Mouse (Mus musculus) kidney, postnatal 4 days (tissue): ENCODE data around the gene Scarb2.

Experiments
- DNase-seq, 2 experiments: peaks; one replicate each; pipeline ENCODE4 v3.0.0; 2021; ENCODE audit warnings: mixed read lengths in 2 of 2

The Scarb2 gene

GRCm38 (mm10) chr5:92434070-92434469 is 72.6 kb downstream of the Scarb2 start:
- no peak for DNase-seq

DNA sequence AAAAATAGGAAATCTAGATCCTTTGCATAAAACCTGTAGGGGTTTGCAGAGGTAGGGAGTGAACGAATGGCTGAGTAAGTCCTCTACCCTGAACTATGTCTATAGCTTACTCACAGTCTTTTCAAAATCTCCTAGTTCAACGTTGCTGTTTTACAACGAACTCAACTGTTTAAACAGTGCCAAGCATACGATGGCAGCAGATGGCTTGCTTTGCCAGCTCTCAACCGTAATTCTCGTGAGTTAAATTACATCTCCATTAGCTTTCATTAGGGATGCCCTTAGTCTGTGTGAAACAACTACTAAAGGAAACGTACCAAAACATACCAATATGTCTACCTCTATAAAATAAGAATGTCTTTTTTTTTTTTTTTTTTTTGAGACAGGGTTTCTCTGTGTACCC is 75.0 kb downstream of the Scarb2 start:
- DNase-seq = no peak

- DNase-seq = no peak
These were observed 75.9 kb downstream of the Scarb2 start for GRCm38 (mm10) chr5:92430723-92431122.

- no peak for DNase-seq
These were observed 82.5 kb downstream of the Scarb2 start for GRCm38 (mm10) chr5:92424126-92424525.

- no peak for DNase-seq
These were observed 92.7 kb downstream of the Scarb2 start for GRCm38 (mm10) chr5:92413982-92414375.

- DNase-seq = no peak
These were observed 93.2 kb downstream of the Scarb2 start for GRCm38 (mm10) chr5:92413271-92413981.

DNA sequence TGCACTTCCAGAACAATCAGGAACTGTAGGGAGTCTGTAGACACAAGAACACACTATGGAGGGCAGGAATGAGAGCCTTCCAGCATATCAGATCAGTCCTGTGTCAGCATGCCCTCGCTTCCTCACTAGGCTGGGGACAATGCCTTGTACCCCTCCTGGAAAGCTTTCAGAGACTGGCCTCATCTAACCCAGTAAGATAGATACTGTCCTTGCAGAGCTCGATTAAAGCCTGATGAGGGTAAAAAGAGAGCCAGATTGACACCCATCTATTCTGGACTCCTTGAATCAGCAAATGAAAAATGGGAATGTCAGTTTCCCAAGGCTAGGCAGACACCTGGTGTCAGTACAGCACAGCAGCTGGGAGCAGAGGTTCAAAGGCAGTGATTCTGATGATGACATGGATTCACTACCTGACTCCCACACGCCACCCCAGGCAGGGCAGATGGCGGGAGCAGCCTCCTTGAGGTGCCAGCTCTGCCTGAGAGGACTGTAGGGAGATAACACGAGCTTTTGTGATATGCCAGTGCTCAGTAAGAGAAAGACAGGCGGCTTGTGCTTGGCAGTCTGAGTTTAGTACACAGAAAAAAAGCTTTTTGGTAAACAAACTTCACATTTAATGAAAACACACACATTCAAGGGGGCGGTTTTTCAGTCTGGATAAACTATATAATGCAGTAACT is 95.0 kb downstream of the Scarb2 start:
- no peak for DNase-seq

DNA sequence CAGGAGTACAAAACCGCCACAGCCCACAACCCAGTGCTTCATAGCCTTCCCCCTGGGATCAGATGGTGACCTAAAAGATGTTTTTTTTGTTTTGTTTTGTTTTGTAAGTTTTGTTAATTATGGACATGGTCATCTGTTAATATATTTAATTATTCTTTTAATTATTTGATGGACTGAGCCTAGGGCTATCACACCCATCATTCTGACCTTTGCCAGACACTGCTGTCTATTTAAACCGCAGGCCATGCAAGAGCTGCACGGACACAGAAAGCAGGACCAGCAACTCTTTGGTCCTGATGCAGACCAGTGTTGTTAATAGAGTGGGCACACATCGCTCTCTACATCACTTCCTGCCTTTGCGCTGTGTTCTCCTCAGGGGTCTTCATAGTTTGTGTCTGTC is 96.1 kb downstream of the Scarb2 start:
- DNase-seq = no peak

DNA sequence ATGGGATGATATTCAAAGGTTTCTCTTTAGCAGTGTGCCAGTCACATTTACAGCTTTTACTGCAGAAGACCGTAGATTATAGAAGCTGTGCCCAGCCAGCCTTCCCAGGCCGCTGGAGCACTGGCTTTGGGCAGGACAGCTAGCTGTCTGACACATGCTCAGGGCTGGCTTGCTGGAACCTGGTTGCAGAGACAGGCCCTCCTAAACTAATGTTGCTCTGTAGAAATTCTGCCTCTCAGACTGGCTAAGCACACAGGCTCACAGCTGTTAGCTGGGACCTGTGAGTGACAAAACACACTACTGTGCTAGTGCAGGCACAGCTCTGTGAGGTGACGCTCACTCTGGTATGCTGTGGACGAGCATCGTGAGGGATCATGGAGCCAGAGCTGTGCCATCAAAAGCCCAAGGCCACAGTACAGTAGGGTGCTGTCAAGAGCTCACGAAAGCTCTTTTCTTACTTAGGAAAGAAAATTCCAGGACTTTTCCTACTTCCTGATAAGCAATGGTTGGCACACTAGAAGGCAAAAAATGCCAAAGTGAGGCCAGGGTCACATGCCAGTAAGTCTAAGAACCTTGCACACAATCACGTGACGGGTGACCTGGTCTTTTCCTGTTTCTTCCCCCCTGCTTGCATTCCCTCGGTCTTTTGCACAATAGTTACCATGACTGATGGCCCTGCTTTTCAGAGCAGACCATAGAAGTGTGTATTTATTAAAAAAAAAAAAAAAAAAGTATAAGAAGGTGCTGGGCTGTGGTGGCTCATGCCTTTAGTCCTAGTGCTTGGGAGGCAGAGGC is 97.1 kb downstream of the Scarb2 start:
- no peak for DNase-seq

DNA sequence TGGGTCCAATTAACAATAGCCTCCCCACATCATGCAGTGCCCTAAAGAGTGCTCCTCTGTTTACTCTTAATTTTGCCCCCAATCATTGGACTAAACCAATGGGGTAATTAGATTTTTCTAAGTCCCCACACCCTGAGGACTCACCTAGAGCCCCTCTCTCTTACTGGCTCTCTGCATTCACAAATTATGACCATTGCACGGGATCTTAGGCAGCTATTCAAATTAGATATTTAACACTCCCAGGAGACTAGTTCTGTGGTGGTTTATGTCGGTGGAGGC is 102.3 kb downstream of the Scarb2 start:
- no peak for DNase-seq

- no peak for DNase-seq
These were observed 102.9 kb downstream of the Scarb2 start for GRCm38 (mm10) chr5:92403562-92404399.

DNA sequence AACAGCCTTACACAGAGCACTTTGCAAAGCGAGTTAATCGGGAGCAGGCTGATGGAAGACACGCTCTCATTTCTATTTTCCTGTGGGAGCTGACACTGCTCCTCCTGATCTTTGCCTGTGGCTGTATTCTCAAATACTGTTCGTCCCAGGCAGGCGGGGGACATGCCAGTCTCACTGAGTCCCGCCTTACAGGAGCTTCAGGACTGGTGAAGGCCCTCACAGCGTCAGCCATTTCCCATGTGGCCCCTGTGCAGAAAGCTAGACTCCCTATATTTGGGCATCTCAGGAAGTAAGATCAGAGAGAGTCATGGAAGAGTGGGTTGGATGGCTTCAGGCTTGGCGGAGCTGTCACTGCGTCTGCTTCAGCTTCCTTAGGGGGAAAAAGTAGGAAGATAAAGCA is 103.8 kb downstream of the Scarb2 start:
- no peak for DNase-seq

GRCm38 (mm10) chr5:92398153-92398552 is 108.5 kb downstream of the Scarb2 start:
- DNase-seq = peak; percentile 90 to 92

- DNase-seq = no peak
These were observed 110.2 kb downstream of the Scarb2 start for GRCm38 (mm10) chr5:92396476-92396875.

GRCm38 (mm10) chr5:92395764-92396163 is 110.9 kb downstream of the Scarb2 start:
- no peak for DNase-seq

GRCm38 (mm10) chr5:92393863-92394262 is 112.8 kb downstream of the Scarb2 start:
- no peak for DNase-seq

DNA sequence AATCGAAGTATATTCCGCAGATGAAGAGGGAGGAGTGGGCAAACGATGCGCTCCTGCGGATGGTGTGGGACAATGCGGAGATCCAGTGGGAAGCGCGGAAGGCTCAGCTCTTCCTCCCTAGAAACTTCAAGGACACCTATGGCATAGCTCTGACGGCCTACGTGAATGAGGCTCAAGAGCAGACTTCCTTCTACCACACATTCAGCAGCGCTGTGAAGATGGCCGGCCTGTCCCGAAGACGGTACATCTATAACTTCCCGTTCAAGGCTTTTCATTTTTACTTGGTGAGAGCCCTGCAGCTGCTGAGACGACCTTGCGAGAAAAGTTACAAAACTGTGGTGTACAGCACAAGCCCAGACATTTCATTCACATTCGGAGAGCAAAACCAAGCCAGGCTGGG is 114.1 kb downstream of the Scarb2 start:
- DNase-seq = no peak
